Mouse (Mus musculus): ENCODE measurements at regions not wholly inside any gene's neighbourhood (a gene's known extent, or its start where the extent isn't known, plus 50 kb on each side); places are given as distances from the start of the nearest gene placed in this dataset.

- TF ChIP-seq CTCF (conservative IDR thresholded peaks at IDR 0.05; ENCODE audit: low read length), result no peak
- no peak for TF ChIP-seq NANOG (IDR thresholded peaks at IDR 0.05; ENCODE audit: borderline replicate concordance, low read length)
- TF ChIP-seq POU5F1 (IDR thresholded peaks at IDR 0.05; ENCODE audit: borderline replicate concordance, low read length), result no peak
Observed at GRCm38 (mm10) chr4:150797057-150797456, 56.7 kb upstream of the Errfi1 start.

Measured in E14TG2a.4 (cell line).